Mouse (Mus musculus): ENCODE data around the gene Cmtm2b. TPM values are rescaled to one million over a fixed set of nuclear protein-coding genes. Genes with fewer than 3 reads are reported as not detected.

Gene Cmtm2b
- polyA plus RNA-seq, 1 experiment from 2014 or later = not detected

DNA sequence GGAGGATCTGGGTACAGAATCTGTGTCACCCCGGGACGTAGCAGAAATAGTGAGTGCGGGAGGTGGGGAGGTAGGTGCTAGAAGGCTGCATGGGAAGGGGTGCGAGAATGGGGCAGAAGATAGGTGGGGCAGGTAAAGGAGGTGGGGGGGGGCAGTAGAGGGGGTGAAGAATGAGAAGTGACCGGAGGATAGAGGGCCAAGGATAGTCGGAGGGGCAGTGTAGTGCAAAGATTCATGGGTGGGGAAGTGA, 17.9 kb downstream of the Cmtm2b start:
- H3K27ac ChIP-seq (ENCODE audit: low read depth, low read length) = no peak overlapping the region
- H3K4me1 ChIP-seq (ENCODE audit: control insufficient read depth, insufficient read depth, low read length) = peaks cover 3% of the 10 kb centered on the region; the same call in 1 of the 2 replicates
- no peaks in the 10 kb centered on the region for H3K9me3 ChIP-seq (ENCODE audit: control insufficient read depth, low read length)
- ATAC-seq (ENCODE audit: insufficient read depth, low FRiP score, low TSS enrichment) (0 out of 2 replicates have a peak, but pooled peaks have one; percentile 9), DNase-seq (ENCODE audit: low spot score) (no peak)
- H3K4me3 ChIP-seq (ENCODE audit: low read depth, low read length) = peak overlapping the region; percentile 55
- H3K36me3 ChIP-seq (ENCODE audit: control insufficient read depth, insufficient read depth, low read length) = no peaks in the 10 kb centered on the region
- H3K4me2 ChIP-seq (ENCODE audit: low read depth) = peak overlapping the region; percentile 73
- H3K27me3 ChIP-seq (ENCODE audit: control insufficient read depth, insufficient read depth, low read length) = no peaks in the 10 kb centered on the region
- WGBS = 0% methylated on average over 6 of the region's 6 CpGs
- peak overlapping the region; percentile 74 for H3K9ac ChIP-seq (ENCODE audit: low read length)

DNA sequence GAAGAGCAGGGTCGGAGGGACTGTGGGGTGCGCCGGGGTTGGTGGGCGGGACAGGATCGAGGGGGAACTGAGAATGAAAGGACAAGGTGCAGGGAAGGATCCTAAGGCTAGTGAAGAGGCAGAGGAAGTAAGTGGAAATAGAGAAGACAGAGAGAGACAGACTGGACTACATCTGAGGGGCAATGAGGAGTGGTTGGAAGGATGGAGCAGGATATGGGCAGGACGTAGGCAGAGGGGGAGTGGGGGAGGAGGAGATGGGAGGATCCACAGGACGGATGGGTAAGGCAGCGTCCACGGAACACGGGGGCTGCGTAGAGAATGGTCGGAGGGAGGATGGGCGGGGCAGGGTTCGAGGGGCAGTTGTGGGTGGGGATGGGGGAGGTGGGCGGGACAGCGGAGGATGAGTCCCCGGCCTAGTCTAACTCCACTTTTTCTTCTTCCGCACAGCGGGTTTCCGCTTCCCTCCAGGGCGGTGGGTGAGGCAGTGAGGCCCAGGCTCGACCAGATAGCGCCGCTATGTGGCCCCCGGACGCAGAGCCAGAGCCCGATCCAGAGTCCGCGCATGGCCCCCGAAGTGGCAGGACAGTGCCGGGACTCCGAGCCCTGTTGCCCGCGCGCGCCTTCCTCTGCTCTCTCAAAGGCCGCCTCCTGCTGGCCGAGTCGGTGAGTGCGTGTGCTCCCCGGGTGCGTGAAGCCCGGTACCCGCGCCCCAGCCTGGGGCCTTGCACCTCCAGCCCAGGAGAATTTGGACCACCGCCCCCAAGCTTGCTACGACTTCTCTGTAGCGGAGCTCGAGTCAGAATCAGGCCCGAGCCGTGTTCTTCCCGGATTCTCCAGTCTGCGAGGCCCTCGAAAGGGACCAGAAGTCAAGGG, 18.4 kb downstream of the Cmtm2b start:
- H3K4me3 ChIP-seq (ENCODE audit: low read depth, low read length) = peak overlapping the region; percentile 55
- peak overlapping the region; percentile 73 for H3K4me2 ChIP-seq (ENCODE audit: low read depth)
- H3K27ac ChIP-seq (ENCODE audit: low read depth, low read length) = 0 out of 2 replicates have a peak overlapping the region, but pooled peaks have one; percentile 1
- WGBS = 0% methylated on average over 47 of the region's 54 CpGs
- no peaks in the 10 kb centered on the region for H3K27me3 ChIP-seq (ENCODE audit: control insufficient read depth, insufficient read depth, low read length)
- ATAC-seq (ENCODE audit: insufficient read depth, low FRiP score, low TSS enrichment) = peak; percentile 68
- peaks cover 3% of the 10 kb centered on the region; the same call in 1 of the 2 replicates for H3K4me1 ChIP-seq (ENCODE audit: control insufficient read depth, insufficient read depth, low read length)
- peak overlapping the region; percentile 74 for H3K9ac ChIP-seq (ENCODE audit: low read length)
- DNase-seq (ENCODE audit: low spot score) = peak; percentile 84
- no peaks in the 10 kb centered on the region for H3K9me3 ChIP-seq (ENCODE audit: control insufficient read depth, low read length)
- no peaks in the 10 kb centered on the region for H3K36me3 ChIP-seq (ENCODE audit: control insufficient read depth, insufficient read depth, low read length)

DNA sequence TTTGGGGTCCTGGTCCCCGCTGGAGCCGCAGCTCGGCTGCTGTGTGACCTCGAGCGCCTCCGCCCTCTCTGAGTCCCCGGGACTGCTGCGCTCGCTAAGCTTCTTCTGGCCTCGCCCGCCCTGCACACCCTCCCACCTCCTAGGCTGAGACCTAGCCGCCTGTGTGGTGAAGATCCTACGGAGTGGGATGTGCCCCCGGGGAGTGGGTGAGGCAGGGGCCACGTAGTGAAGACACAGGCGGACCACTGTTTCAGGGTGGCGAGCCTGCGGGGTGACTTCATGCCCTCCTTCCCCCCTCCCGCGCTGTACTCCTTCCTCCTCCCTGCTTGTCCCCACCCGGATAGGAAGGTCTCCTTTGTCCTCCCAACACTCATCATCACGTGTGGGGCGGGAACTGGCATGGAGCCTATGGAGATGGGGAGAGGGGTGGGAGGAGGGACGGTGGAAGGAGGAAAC, 19.1 kb downstream of the Cmtm2b start:
- H3K4me2 ChIP-seq (ENCODE audit: low read depth) = peak overlapping the region; percentile 73
- no peaks in the 10 kb centered on the region for H3K27me3 ChIP-seq (ENCODE audit: control insufficient read depth, insufficient read depth, low read length)
- H3K4me3 ChIP-seq (ENCODE audit: low read depth, low read length) = peak overlapping the region; percentile 55
- H3K9ac ChIP-seq (ENCODE audit: low read length) = peak overlapping the region; percentile 74
- 0 out of 2 replicates have a peak overlapping the region, but pooled peaks have one; percentile 1 for H3K27ac ChIP-seq (ENCODE audit: low read depth, low read length)
- peaks cover 3% of the 10 kb centered on the region; the same call in 1 of the 2 replicates for H3K4me1 ChIP-seq (ENCODE audit: control insufficient read depth, insufficient read depth, low read length)
- under 1% methylated on average over 24 of the region's 24 CpGs for WGBS
- DNase-seq (ENCODE audit: low spot score) = peak; percentile 72
- no peaks in the 10 kb centered on the region for H3K36me3 ChIP-seq (ENCODE audit: control insufficient read depth, insufficient read depth, low read length)
- peak; percentile 62 for ATAC-seq (ENCODE audit: insufficient read depth, low FRiP score, low TSS enrichment)
- H3K9me3 ChIP-seq (ENCODE audit: control insufficient read depth, low read length) = no peaks in the 10 kb centered on the region

DNA sequence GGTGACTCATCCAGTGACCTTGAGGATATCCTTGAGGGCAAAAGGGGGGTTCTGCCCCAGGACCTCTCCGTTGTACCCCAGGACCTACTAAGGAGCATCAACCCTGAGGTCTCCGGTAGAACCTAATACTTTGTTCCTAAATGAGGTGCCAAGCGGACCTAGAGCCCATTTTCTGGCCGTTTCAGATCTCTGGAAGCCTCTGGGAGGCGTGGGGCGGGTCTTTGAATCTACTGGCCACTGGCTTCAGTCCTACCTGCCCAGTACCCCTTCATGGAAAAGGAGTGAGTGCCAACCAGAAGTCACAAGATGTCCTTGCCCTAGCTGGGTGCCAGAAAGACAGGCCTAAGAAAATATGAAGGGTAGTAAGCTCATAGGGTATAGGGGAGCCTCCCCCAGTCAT, 19.6 kb downstream of the Cmtm2b start:
- Histone ChIP-seq H3K4me2 (ENCODE audit: low read depth) (peak overlapping the region; percentile 73), H3K27ac (ENCODE audit: low read depth, low read length) (no peak overlapping the region), H3K9me3 (ENCODE audit: control insufficient read depth, low read length) (no peaks in the 10 kb centered on the region), H3K4me1 (ENCODE audit: control insufficient read depth, insufficient read depth, low read length) (peaks cover 3% of the 10 kb centered on the region; the same call in 1 of the 2 replicates), H3K27me3 (ENCODE audit: control insufficient read depth, insufficient read depth, low read length) (no peaks in the 10 kb centered on the region), H3K9ac (ENCODE audit: low read length) (peak overlapping the region; percentile 3; the same call in 1 of the 2 replicates), H3K4me3 (ENCODE audit: low read depth, low read length) (peak overlapping the region; percentile 55), H3K36me3 (ENCODE audit: control insufficient read depth, insufficient read depth, low read length) (no peaks in the 10 kb centered on the region)
- no peak for ATAC-seq (ENCODE audit: insufficient read depth, low FRiP score, low TSS enrichment)
- no peak for DNase-seq (ENCODE audit: low spot score)
- WGBS = 49% methylated on average over 6 of the region's 6 CpGs

DNA sequence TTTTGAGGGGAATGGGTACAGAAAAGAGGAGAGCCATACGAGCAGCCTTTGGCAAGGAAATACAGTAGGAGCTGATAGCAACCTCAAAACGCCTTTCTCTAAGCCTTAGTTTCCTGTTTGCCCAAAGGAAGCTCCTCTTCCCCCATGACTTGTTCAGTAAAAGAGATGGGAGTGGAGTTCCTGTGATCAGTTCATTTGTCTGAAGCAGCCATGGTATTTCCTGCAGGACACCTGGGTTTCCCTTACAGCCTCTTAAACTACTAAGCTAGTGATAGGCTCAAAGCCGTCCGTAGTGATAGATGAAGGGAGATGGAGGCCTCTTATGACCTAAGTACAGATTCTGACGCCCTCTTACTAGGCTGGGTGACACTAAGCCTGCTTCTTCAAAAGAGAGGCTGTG, 20.4 kb downstream of the Cmtm2b start:
- ATAC-seq (ENCODE audit: insufficient read depth, low FRiP score, low TSS enrichment) (no peak), DNase-seq (ENCODE audit: low spot score) (no peak)
- 78% methylated on average over 5 of the region's 5 CpGs for WGBS

DNA sequence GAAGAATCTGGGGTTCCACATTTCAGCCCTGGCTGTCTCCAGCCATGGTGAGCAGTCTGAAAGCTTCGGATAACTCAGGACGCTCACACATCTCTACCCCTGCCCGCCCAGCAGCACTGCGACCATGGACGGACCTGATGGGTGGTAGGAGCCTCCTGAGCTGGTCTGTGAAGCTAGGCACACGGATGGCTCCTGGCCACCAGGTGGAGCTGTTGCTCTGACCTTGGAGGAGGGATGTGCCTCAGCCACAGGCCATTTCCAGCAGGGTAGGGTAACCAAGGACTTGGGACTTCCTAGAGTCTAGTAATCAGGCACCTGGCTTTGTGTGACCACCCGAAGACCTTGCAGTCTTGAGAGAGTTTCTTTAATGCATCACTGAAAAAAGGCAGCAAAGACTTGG, 21.9 kb downstream of the Cmtm2b start:
- H3K27me3 ChIP-seq (ENCODE audit: control insufficient read depth, insufficient read depth, low read length) = no peaks in the 10 kb centered on the region
- no peak overlapping the region for H3K4me3 ChIP-seq (ENCODE audit: low read depth, low read length)
- no peaks in the 10 kb centered on the region for H3K36me3 ChIP-seq (ENCODE audit: control insufficient read depth, insufficient read depth, low read length)
- WGBS = 11% methylated on average over 7 of the region's 7 CpGs
- H3K9me3 ChIP-seq (ENCODE audit: control insufficient read depth, low read length) = no peaks in the 10 kb centered on the region
- no peak overlapping the region for H3K4me2 ChIP-seq (ENCODE audit: low read depth)
- no peak overlapping the region for H3K27ac ChIP-seq (ENCODE audit: low read depth, low read length)
- DNase-seq (ENCODE audit: low spot score) (peak; percentile 88), ATAC-seq (ENCODE audit: insufficient read depth, low FRiP score, low TSS enrichment) (peak; percentile 43)
- no peak overlapping the region for H3K9ac ChIP-seq (ENCODE audit: low read length)
- H3K4me1 ChIP-seq (ENCODE audit: control insufficient read depth, insufficient read depth, low read length) = peaks cover 3% of the 10 kb centered on the region; the same call in 1 of the 2 replicates

More for the DNA sequence above, 20.4 kb downstream of the Cmtm2b start:
- H3K36me3 ChIP-seq (ENCODE audit: control insufficient read depth, insufficient read depth, low read length) = no peaks in the 10 kb centered on the region
- H3K4me2 ChIP-seq (ENCODE audit: low read depth) = no peak overlapping the region
- H3K9me3 ChIP-seq (ENCODE audit: control insufficient read depth, low read length) = no peaks in the 10 kb centered on the region
- H3K27me3 ChIP-seq (ENCODE audit: control insufficient read depth, insufficient read depth, low read length) = no peaks in the 10 kb centered on the region
- no peak overlapping the region for H3K27ac ChIP-seq (ENCODE audit: low read depth, low read length)
- no peak overlapping the region for H3K4me3 ChIP-seq (ENCODE audit: low read depth, low read length)
- no peak overlapping the region for H3K9ac ChIP-seq (ENCODE audit: low read length)
- H3K4me1 ChIP-seq (ENCODE audit: control insufficient read depth, insufficient read depth, low read length) = peaks cover 3% of the 10 kb centered on the region; the same call in 1 of the 2 replicates

DNA sequence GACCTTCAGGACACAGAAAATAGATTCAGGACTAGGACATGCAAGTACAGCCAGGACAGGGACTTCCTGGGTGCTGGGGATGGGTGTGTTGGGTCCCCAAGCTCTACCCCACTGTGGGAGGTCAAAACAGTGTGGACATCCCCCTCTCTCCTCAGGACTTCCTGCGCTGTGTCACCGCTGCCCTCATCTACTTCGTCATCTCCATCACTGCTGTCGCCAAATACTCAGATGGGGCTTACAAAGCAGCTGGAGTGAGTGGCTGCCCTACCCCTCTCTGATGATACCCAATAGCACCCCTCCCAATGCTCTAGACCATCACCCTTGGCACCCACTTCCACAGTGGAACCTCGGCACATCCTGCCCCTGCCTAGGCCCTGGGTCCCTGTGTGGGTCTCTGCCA, 22.6 kb downstream of the Cmtm2b start:
- Histone ChIP-seq H3K4me3 (ENCODE audit: low read depth, low read length) (no peak overlapping the region), H3K27ac (ENCODE audit: low read depth, low read length) (no peak overlapping the region), H3K9me3 (ENCODE audit: control insufficient read depth, low read length) (no peaks in the 10 kb centered on the region), H3K9ac (ENCODE audit: low read length) (no peak overlapping the region), H3K27me3 (ENCODE audit: control insufficient read depth, insufficient read depth, low read length) (no peaks in the 10 kb centered on the region), H3K36me3 (ENCODE audit: control insufficient read depth, insufficient read depth, low read length) (no peaks in the 10 kb centered on the region), H3K4me2 (ENCODE audit: low read depth) (no peak overlapping the region), H3K4me1 (ENCODE audit: control insufficient read depth, insufficient read depth, low read length) (peaks cover 3% of the 10 kb centered on the region; the same call in 1 of the 2 replicates)
- ATAC-seq (ENCODE audit: insufficient read depth, low FRiP score, low TSS enrichment) (no peak), DNase-seq (ENCODE audit: low spot score) (no peak)
- WGBS = 91% methylated on average over 5 of the region's 5 CpGs

DNA sequence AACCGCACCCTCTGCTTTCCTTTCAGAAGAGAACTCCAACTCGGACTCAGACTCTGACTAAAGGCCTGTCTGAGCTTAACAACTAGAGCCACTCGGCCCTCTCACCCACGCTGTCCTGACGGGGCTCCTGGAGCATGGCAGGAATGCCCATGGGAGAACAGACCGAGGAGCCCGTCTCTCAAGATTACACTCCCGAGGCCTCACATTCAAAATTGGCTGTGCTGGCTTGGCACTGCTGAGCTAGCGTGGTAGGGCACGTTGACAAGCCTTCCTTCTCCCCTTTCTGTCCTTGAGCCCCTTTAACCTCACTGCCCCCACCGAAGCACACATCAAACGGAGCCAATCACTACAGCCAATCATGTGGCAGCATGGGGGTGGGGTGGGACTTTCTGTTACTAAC, 24.7 kb downstream of the Cmtm2b start:
- ATAC-seq (ENCODE audit: insufficient read depth, low FRiP score, low TSS enrichment) (no peak), DNase-seq (ENCODE audit: low spot score) (no peak)

DNA sequence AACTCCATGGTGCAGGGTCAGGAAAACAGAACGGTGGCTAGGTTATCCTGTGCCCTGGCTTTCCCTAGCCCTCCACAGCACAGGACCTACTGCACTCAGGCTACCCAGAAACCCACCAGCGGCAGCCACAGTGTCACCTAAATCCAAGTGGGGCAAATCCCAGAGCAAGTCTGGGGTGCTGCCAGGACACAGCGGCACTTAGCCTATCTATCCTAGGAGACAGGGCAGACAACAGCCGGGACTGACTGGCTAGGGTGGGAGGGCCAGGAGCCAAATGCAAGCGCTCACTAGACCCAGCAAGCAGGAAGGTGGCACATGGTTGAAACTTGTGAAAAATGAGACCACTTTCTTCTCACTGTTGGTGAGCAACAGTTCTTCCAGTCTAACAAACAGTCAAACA, 26.9 kb downstream of the Cmtm2b start:
- no peaks in the 10 kb centered on the region for H3K9me3 ChIP-seq (ENCODE audit: control insufficient read depth, low read length)
- no peak overlapping the region for H3K4me2 ChIP-seq (ENCODE audit: low read depth)
- H3K36me3 ChIP-seq (ENCODE audit: control insufficient read depth, insufficient read depth, low read length) = no peaks in the 10 kb centered on the region
- H3K27me3 ChIP-seq (ENCODE audit: control insufficient read depth, insufficient read depth, low read length) = no peaks in the 10 kb centered on the region
- 91% methylated on average over 5 of the region's 5 CpGs for WGBS
- no peaks in the 10 kb centered on the region for H3K4me1 ChIP-seq (ENCODE audit: control insufficient read depth, insufficient read depth, low read length)
- no peak overlapping the region for H3K9ac ChIP-seq (ENCODE audit: low read length)
- ATAC-seq (ENCODE audit: insufficient read depth, low FRiP score, low TSS enrichment) (no peak), DNase-seq (ENCODE audit: low spot score) (no peak)
- H3K27ac ChIP-seq (ENCODE audit: low read depth, low read length) = no peak overlapping the region
- H3K4me3 ChIP-seq (ENCODE audit: low read depth, low read length) = no peak overlapping the region

More for the DNA sequence above, 24.7 kb downstream of the Cmtm2b start:
- Histone ChIP-seq H3K4me3 (ENCODE audit: low read depth, low read length) (no peak overlapping the region), H3K9me3 (ENCODE audit: control insufficient read depth, low read length) (no peaks in the 10 kb centered on the region), H3K4me2 (ENCODE audit: low read depth) (no peak overlapping the region), H3K36me3 (ENCODE audit: control insufficient read depth, insufficient read depth, low read length) (no peaks in the 10 kb centered on the region), H3K27me3 (ENCODE audit: control insufficient read depth, insufficient read depth, low read length) (no peaks in the 10 kb centered on the region), H3K27ac (ENCODE audit: low read depth, low read length) (no peak overlapping the region), H3K9ac (ENCODE audit: low read length) (no peak overlapping the region), H3K4me1 (ENCODE audit: control insufficient read depth, insufficient read depth, low read length) (peaks cover 1% of the 10 kb centered on the region; the same call in 1 of the 2 replicates)
- 69% methylated on average over 12 of the region's 12 CpGs for WGBS
